Mouse (Mus musculus) inflammation-experienced regulatory T-cells, adult 6 months (primary cell): ENCODE measurements around the gene Fam213a. TPM values are rescaled to one million over a fixed set of nuclear protein-coding genes. Genes with fewer than 3 reads are reported as not detected.

Source experiments
- ATAC-seq: one replicate; pipeline ENCODE4 v1.8.0; 2017
- polyA plus RNA-seq, 3 experiments: library from polyadenylated mRNA; unstranded; fragments of 100-300 nt; shearing (Covaris generic); gene quantifications; one replicate each; pipeline ENCODE4 v1.2.1; 2017

Gene Fam213a
- polyA plus RNA-seq, 3 experiments from 2014 or later, result 8.0 to 9.7 (median 8.3) TPM

DNA sequence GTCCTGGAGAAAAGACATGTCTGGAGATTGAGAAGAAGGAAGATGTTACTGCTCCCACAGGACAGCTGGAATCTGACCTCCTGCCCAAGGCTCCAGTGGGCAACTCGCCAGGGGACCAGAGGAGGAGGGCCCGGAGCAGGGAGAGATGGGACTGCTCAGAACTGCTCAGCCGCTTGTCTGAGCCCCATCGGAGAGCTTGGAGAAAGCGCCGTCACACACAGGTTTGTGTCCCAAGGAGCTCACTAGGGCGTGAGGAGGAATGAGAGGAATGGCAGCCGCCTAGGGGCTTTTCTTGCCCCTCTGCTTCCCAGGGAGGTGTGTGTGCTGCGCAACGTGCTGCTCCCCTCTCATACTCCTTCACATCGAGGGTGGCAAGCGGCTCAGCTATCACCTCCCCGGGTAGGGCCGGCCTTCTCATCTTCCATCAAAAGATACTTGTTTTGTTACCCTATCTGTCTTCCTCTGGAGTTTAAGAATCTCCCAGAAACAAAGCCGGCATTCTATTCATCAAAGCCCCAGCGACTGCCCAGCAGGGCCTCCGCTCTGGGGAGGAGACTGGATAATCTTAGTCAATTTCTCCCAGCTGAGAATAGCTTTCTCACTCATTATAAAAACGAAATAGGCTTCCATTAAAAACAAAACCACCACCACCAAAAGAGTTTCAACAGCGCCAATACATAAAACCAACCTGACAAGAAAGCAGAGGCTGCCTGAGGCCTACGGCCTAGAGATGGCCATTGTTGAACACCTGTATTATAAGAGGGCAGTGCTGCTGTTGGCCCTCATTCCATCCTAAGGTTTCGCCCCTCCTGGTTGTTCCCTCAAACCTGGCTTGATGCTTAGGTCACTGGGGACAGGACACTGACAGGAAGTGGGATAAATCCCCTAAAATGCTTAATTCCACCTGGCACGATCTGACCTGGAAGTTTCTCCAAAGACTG is 9.1 kb downstream of the Fam213a start:
- no peak for ATAC-seq

GRCm38 (mm10) chr14:41001576-41001975 is 12.0 kb downstream of the Fam213a start:
- ATAC-seq, result no peak

DNA sequence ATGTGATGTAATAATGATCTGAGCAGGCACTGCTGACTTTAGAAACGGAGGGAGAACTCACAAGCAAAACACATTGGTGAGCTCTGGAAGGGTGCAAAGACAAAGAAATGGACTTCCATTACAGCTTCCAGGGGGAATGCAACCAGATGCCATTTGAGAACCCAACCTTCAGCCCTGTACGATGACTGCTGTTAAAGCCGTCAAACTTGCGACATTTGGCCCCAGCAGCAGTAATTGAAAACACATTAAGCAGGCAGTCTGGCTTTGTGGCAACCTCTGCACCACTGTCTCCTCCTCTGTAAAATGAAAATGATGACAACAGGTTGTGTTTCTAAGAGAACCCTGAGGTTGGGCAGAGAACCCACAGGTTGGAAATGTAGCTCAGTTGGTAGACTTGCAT is 12.8 kb downstream of the Fam213a start:
- ATAC-seq, result no peak

GRCm38 (mm10) chr14:40999904-41000645 is 13.5 kb downstream of the Fam213a start:
- peak; percentile 87 for ATAC-seq

- no peak for ATAC-seq
These were observed 17.4 kb downstream of the Fam213a start for GRCm38 (mm10) chr14:40996171-40996570.

- ATAC-seq, result peak; percentile 46
These were observed 21.1 kb downstream of the Fam213a start for GRCm38 (mm10) chr14:40992464-40992863.

DNA sequence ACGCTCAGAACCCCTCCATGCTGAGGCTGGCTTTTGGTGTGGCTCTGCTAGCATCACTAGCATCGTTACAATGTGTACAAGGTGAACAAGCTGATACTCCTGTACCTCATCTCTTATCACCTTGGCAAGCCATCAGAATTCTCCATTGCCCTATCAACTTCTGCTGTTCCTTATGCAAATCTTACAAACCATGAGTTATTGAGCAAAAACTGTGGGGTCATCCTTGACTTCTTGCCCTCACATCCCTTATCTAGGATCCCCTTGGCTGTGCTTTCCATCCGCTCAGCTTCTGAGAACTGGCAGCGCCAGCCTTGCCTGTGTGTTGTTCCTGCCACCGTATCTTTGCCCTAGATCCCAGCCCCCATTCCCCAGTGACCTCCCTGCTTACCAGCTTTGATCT is 24.8 kb downstream of the Fam213a start:
- ATAC-seq, result no peak

DNA sequence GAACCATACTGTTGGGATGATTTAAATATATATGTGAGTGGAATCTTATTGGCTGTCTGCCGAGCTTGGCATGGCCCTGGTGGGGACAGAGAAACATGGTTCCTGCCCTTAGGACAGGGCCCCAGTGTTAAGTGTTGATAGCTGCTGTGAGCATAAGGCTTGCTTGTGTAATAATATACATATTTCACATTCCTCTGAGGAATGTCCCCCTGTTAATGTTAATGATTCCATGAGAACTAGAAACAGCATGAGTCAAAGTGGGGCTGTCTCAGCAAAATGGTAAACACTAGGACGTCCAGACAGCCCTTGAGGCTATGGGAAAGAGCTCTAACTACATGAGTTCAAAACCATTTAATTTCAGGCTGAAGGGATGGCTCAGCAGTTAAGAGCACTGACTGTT is 26.4 kb downstream of the Fam213a start:
- no peak for ATAC-seq

DNA sequence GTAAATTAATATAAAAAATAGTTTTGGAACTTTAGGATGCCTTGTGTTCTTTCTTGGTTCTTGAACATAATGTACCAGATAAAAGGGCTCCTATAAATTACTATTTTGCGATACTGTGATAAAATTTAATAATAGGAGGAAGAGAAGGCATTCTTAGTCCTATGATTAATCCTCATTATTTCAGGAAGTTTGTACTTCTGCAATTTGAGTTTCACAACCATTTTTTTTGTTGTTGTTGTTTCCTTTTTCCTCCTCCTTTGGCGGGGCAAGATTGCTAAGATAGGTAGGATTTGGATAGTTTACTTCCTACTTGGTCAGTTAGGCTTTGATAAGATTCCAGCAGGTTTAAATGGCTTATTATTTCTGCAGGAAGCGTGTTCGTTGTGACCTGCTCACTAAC is 28.0 kb downstream of the Fam213a start:
- no peak for ATAC-seq

DNA sequence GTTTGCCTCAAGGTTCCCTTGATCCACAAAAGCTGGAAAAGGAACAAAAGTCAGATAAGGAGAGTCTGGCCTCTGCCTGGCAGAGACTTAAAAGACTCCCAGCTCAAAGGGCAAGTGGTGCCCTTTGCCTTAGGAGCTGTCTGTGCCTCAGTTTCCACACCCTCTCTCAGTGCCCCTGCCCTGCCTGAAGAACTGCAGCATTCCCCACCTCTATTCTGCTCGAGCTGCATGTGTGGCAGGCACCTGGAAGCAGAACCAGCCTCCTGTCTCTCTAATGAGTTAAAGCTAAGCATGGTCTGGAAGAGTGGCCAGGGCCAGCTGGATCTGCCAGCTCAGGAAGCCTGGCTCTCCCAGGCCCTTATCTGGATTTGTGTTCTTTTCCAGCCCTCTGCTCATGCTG is 33.9 kb downstream of the Fam213a start:
- no peak for ATAC-seq

GRCm38 (mm10) chr14:40979002-40979401 is 34.6 kb downstream of the Fam213a start:
- ATAC-seq, result no peak

DNA sequence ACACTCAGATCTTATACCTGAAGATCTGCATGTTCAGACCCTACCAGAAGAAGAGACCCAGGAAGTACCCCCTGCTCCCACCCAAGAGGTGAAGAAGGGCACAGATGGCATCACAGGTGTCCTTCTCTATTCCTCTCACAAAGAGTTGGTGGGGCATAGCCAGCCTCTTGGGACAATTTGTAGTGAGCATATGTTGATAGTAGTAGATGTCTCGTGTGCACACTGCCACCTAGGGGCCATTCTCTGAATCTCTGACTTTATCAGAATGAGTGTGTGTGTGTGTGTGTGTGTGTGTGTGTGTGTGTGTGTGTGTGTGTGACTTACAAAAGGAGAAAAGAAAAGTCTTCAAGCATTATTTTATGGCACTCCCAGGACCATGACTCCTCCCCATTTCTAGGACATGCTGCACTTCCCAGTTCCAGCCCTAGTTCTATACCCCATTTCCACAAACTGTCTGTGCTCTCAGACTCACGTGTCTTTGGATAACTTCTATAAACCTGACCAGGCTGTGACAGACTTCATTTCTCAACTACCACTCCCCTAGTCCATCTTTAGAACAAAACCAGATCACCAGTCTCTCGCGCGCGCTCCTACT is 38.4 kb downstream of the Fam213a start:
- ATAC-seq, result peak; percentile 94

- no peak for ATAC-seq
These were observed 45.5 kb downstream of the Fam213a start for GRCm38 (mm10) chr14:40968051-40968450.

- ATAC-seq, result no peak
These were observed 46.0 kb downstream of the Fam213a start for GRCm38 (mm10) chr14:40967598-40967900.

DNA sequence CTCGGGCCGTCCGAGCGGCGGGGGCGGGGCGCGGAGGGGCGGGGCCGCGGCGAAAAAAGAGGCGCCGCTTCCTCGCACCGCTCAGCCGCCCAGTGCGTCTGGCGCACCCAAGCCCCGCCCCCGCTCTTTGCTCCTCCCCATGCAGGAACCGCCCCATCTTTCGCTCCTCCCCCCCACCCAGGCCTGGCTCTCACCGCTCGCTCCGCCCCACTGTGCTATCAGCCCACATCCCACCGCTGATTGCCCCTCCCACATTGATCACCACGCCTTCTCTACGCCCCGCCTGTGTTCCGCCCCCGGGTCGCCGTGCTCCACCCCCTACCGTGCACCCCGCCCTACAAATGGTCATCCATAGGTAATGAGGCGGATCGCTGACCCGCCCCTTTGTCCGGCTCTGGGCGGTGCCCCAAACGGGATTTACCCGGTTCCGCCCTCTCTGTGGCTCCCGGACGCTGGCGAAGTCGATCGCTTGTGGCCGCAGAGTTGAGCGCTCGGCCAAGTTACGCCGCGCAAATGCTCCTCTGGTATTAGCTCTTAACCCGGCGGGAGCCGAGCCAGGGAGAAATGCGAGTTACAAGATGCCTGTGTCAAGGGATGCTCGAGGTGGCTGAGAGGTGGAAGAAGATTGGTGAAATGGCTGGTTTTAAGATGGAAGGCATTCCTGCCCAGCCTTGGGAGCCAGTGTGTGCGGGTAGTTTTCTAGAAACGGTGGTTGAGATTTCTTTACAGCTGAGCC is 46.6 kb downstream of the Fam213a start:
- ATAC-seq, result peak; percentile 80

- ATAC-seq, result peak; percentile 30
These were observed 47.2 kb downstream of the Fam213a start, which contains the start of gene Tspan14 for GRCm38 (mm10) chr14:40966392-40966861. Gene Tspan14, minus strand, starts transcription at chr14:40966807.

DNA sequence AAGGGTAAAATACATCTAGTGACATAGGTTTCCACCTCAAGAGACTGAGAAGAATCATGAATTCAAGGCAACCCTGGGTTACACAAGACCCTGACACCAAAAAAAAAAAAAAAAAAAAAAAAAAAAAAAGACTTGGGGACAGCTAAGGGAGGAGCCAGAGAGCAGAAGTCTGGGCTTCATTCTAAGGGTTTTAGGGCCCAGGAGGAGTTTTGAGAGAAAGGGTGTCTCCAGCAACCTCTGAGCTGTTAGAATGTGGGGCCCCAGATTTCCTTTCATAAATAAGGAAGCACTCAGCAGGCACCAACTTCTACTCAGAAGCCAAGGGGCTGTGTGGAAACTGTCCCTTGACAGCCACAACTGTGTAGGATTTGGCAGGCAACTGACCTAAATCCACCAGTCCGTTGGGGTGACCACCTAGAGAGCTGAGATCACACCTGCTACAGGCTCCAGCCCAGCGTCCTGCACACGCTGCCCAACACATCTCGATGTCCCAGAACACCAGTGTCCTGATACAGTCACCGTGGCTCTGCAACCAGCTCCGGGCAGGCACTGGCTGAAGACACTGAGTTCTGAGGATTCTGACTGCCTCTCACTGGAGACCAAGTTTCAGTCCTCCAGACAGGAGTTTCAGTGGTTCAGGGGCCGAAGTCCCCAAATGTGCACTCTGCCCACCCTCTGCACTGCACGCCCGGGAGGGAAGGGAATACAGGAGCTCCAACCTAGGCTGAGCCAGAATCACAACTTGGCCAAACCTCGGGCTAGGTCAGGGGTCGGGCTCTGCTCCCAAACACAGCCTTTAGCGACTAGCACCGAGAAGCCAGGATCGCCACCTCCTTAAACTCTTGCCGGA is 47.9 kb downstream of the Fam213a start:
- no peak for ATAC-seq

DNA sequence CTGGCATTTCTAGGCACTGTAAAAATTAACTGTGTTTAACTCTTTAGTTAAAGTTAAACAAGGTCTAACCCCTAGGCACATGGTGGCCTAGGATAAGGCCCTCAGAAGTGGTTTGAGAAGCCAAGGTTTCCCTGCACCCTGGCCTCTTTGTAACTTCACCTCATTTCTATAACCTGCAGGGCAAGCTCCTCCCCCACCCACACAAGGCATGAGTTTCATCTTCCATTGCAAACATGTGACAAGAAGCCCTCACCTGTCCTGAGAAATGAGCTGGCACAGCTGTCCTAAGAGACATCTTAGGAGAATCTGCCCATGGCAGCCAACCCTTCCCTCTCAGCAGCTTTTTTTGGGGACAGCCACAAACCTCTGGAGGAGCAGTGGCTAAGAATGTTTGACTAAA is 48.7 kb downstream of the Fam213a start:
- no peak for ATAC-seq

- no peak for ATAC-seq
These were observed 49.4 kb downstream of the Fam213a start for GRCm38 (mm10) chr14:40964214-40964610.

GRCm38 (mm10) chr14:40963501-40964213 is 49.9 kb downstream of the Fam213a start:
- ATAC-seq, result no peak
